Mouse (Mus musculus) spleen, adult 12 weeks (tissue): ENCODE measurements around the gene Cdk8.

ENCODE experiments used
- DNase-seq: peaks from one replicate; pipeline ENCODE4 v3.0.0; 2022; ENCODE audit warnings: low spot score

Gene Cdk8

GRCm38 (mm10) chr5:146232816-146233215 lies 1.8 kb downstream of the Cdk8 start:
- no peak for DNase-seq

- DNase-seq = no peak
Measured at GRCm38 (mm10) chr5:146234336-146234735, 3.3 kb downstream of the Cdk8 start.

GRCm38 (mm10) chr5:146238274-146238673 lies 7.2 kb downstream of the Cdk8 start:
- DNase-seq = no peak

- no peak for DNase-seq
Measured at GRCm38 (mm10) chr5:146240771-146241170, 9.7 kb downstream of the Cdk8 start.

DNA sequence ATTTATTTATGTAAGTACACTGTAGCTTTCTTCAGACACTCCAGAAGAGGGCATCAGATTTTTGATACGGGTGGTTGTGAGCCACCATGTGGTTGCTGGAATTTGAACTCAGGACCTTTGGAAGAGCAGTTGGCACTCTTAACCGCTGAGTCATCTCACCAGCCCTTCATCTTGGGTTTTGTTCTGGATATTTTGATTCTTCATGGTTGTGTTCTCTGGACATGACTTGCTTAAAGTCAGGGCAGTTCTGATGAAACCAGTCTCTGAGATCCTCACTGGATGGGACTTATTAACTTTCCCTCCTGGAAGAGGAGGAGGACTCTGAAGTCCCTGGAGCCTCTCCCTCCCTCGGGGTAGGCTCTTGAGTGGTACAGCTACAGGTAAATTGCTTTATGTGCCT lies 10.2 kb downstream of the Cdk8 start:
- DNase-seq = no peak

- DNase-seq = no peak
Measured at GRCm38 (mm10) chr5:146245193-146245592, 14.2 kb downstream of the Cdk8 start.

- no peak for DNase-seq
Measured at GRCm38 (mm10) chr5:146245646-146246370, 14.8 kb downstream of the Cdk8 start.

DNA sequence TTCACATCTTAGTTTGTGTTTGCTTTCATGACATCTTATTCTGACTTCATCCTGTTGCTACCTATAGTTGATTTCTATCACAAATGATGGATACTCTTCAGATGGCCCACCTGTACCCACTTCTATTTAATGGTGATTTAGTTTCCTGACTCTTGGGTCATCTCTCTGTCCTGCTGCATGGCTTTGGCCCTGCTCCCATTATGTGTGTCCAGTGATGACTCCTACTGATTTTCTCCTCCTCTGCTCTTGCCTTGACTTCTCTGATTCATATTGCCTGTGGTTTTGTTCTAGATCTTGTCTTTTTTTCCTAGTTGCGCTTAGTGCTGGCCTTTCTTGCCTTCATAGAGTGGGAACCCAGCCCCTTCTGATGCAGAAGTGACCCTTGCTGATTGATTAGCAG lies 15.4 kb downstream of the Cdk8 start:
- DNase-seq = no peak

DNA sequence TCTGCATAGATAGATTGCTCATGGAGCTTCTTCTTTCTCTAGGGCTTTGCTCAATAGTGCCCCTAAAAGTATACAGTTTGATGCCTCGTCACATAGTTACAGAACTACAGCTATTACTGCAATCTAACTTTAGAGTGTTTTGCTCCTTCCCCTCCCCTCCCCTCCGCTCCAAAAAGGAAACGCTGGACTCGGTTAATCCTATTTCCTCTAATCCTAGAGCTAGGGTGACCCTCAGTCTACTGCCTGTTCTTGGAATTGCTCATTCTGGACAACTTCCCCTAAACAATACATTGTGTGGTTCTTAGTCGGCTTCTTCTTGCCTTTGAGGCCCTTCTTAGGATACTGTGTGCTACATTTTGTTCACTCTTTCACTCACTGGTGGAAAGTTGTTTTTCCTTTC lies 16.7 kb downstream of the Cdk8 start:
- no peak for DNase-seq

- no peak for DNase-seq
Measured at GRCm38 (mm10) chr5:146248746-146249145, 17.7 kb downstream of the Cdk8 start.

DNA sequence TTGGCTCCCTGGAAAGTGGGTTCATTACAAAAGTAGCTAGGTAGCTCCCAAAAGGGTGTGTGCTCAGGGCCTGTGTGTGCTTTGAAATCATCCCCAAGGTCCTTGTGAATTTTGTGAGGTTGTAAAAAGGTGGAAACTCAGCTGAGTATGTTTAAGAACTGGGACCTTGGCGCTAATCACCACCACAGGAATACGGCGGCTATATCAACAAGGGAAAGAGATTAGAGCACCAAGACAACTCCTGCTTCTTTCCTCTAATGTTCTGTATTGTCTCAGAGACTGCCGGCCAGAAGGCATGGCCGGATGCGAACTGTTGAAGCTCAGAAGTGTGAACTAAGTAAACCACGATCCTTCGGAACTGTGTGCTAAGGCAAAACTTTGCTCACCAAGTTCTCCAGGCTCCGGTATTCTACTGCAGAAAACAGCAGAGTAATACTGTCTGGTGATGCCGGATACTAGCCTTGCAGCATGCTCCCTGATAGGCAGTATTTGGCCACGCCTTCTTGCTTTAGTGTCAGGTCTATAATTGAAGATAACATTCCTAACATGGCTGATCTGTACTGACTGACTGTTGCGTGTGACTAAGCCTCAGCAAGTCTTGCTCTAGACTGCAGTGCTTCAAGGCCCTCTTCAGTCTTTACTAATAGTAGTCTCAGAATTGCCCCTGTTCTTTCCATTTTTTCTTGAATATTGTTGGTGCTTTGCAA lies 19.5 kb downstream of the Cdk8 start:
- peak; percentile 36 for DNase-seq

- no peak for DNase-seq
Measured at GRCm38 (mm10) chr5:146251663-146252429, 20.8 kb downstream of the Cdk8 start.

GRCm38 (mm10) chr5:146253644-146254043 lies 22.6 kb downstream of the Cdk8 start:
- DNase-seq = no peak

GRCm38 (mm10) chr5:146260003-146260402 lies 29.0 kb downstream of the Cdk8 start:
- no peak for DNase-seq

DNA sequence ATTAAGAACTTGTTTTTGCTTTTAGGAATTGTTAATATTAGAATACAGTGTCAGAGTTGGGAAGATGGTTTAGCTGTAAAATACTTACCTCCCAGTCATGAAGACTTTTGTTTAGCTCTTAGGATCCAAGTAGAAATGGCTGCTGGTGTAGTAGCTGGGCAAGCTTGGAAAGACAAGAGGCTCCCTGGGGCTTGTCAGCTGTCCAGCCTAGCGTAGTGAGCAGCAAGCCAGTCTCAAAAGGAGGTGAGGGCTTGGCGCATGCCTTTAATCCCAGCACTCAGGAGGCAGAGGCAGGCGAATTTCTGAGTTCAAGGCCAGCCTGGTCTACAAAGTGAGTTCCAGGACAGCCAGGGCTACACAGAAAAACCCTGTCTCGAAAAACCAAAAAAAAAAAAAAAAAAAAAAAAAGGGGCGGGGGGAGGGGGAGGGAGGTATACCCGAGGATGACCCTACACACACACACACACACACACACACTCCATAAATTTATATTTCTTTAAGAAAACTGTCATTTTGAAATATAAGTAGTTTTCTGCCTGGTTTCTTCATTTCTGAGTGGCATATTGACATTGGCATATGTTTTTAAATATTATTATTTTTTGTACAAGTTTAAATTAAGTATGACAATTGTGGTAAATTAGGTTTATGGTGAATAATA lies 35.0 kb downstream of the Cdk8 start:
- DNase-seq = no peak

DNA sequence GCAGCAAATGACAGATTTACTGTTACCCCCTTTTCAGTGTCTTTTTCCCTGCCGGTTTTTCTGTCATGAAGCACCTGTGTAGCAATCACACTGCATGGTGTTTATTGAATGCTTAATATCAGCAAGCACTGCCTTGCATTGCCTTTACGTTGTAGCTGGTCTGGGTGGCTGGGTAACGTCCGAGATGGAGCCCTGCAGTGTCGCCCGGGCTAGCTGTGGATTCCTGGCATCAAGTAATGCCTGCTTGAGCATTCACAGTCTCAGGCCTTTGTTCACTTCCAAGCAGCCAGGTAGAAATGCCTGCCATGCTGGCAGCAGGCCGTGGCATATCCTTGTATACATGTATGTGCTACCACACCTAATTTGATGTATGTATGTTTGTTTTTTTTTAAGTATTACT lies 36.7 kb downstream of the Cdk8 start:
- no peak for DNase-seq

- no peak for DNase-seq
Measured at GRCm38 (mm10) chr5:146270593-146270992, 39.6 kb downstream of the Cdk8 start.

DNA sequence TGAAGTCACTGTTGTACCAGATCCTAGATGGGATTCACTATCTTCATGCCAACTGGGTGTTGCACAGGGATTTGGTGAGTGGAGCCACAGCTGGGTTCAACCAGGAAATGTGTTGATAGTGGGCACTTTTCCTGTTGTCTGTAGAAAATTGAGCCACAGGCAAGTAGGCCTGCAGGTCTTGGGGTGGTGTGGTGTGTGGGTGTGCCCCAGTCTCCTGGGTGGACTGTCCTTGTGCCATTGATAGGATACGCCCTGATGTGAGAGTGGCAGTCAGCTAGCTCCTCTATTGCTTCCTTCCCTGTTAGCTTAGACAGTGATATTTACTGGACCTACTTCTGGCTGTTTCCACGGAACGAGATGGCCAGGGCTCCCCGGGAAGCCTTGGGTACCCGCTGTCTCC lies 40.6 kb downstream of the Cdk8 start:
- DNase-seq = no peak

DNA sequence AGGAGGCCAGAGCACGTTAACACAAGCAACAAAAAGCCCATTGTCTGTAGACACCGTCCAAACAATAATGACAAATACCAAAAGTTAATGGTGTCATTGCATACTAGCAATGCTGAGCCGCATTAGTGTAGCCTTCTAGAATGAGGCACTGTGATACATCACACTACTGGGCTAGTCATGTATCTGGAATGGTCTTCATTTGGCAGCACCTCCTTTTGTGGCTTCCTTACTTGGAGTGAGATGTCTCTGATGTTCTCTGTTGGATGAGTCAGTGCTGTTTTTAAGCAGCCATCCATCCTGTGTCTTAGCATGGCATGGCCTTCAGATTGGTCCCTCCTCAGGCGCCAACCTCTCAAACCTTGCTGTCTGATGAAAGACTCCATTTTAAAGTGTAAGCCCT lies 42.1 kb downstream of the Cdk8 start:
- DNase-seq = no peak

DNA sequence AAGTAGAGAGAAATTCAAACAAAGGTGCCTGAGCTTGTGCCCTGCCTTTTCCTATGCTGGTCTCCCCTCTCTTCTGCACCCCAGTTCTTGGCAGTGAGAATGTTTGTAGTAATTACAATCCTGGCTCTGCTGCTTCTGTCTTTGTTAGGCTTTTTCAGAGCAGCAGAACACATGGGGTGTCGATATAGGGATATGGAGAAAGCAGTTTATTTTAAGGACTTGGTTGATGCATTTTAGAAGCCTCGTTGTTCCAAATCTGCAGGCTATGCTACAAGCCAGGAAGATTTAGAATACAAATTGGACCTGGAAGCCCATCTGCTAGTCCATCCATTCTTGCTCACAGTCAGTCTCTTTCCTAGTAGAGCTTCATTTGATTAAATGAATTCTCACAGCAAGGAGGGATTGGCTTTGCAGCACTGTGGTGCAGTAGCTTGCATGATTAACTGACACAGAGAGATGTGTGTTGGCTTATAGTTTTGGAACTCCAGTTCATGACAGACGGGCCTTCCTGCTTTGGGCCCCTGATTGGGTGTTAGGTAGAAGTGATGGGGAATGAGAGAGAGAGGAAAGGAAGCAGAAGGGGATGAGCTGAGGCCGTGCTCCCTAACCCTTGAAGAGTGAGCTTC lies 43.5 kb downstream of the Cdk8 start:
- no peak for DNase-seq

- no peak for DNase-seq
Measured at GRCm38 (mm10) chr5:146277513-146277912, 46.5 kb downstream of the Cdk8 start.

- no peak for DNase-seq
Measured at GRCm38 (mm10) chr5:146280012-146280411, 49.0 kb downstream of the Cdk8 start.
